Mouse (Mus musculus) olfactory bulb, adult 2 months (tissue): ENCODE results near the gene Phykpl.

Source experiments
- CTCF ChIP-seq: fragments of 200-500 bp; IDR thresholded peaks from 2 replicates; pipeline ENCODE4 v1.5.1; 2012; ENCODE audit warnings: low read depth, mild to moderate bottlenecking, low read length, moderate library complexity; ENCODE audit not compliant: insufficient read depth
- POLR2A ChIP-seq: fragments of 200-500 bp; IDR thresholded peaks from 2 replicates; pipeline ENCODE4 v1.6.1; 2012; ENCODE audit warnings: mild to moderate bottlenecking, low read depth, low read length, moderate library complexity; ENCODE audit not compliant: insufficient read depth

- TF ChIP-seq CTCF (no peak), POLR2A (no peak)
These were observed 21.3 kb upstream of the Phykpl start for GRCm38 (mm10) chr11:51563276-51563675.
